Mouse (Mus musculus) common myeloid progenitor, adult 5-6 weeks (primary cell): ENCODE data around the gene Slc38a10. TPM values are rescaled to one million over a fixed set of nuclear protein-coding genes. Genes with fewer than 3 reads are reported as not detected.

Experiments
- ATAC-seq: replicated peaks from 2 replicates; pipeline ENCODE4 v1.8.0; 2016; ENCODE audit warnings: low read depth, mild to moderate bottlenecking, moderate TSS enrichment, inconsistent platforms; ENCODE audit not compliant: poor library complexity, severe bottlenecking
- total RNA-seq: library from RNA; stranded (forward); fragments of 200-1000, 187-1606 nt; gene quantifications from 2 replicates; pipeline ENCODE4 v1.2.3, GENCODE M21; 2017

The Slc38a10 gene
- total RNA-seq, 1 experiment from 2014 or later, result 49.5 TPM

GRCm38 (mm10) chr11:120110554-120110953 lies 40.6 kb downstream of the Slc38a10 start:
- ATAC-seq, result 0 out of 2 replicates have a peak, but pooled peaks have one; percentile 15

- no peak for ATAC-seq
Observed at GRCm38 (mm10) chr11:120109558-120110210, 41.5 kb downstream of the Slc38a10 start.

- ATAC-seq, result no peak
Observed at GRCm38 (mm10) chr11:120107796-120108195, 43.4 kb downstream of the Slc38a10 start.

GRCm38 (mm10) chr11:120107026-120107425 lies 44.1 kb downstream of the Slc38a10 start:
- no peak for ATAC-seq

- ATAC-seq, result no peak
Observed at GRCm38 (mm10) chr11:120103431-120103997, 47.6 kb downstream of the Slc38a10 start.

- peak; percentile 34 for ATAC-seq
Observed at GRCm38 (mm10) chr11:120101036-120101435, 50.1 kb downstream of the Slc38a10 start.

GRCm38 (mm10) chr11:120098588-120099511 lies 52.3 kb downstream of the Slc38a10 start, which contains the start of the genes Tepsin and Ndufaf8:
Gene Tepsin, minus strand, starts transcription at chr11:120098731.
Gene Ndufaf8, plus strand, starts transcription at chr11:120098928.
- ATAC-seq, result peak; percentile 94

GRCm38 (mm10) chr11:120092817-120093591 lies 58.1 kb downstream of the Slc38a10 start:
- no peak for ATAC-seq

- ATAC-seq, result no peak
Observed at GRCm38 (mm10) chr11:120090661-120091060, 60.5 kb downstream of the Slc38a10 start.

GRCm38 (mm10) chr11:120086702-120087152 lies 64.4 kb downstream of the Slc38a10 start, which contains the start of gene Cep131:
Gene Cep131, minus strand, starts transcription at chr11:120086827.
- peak; percentile 98 for ATAC-seq

- ATAC-seq, result no peak; the same call in 1 of the 2 replicates
Observed at GRCm38 (mm10) chr11:120085891-120086627, 65.1 kb downstream of the Slc38a10 start.

GRCm38 (mm10) chr11:120080282-120080681 lies 70.9 kb downstream of the Slc38a10 start:
- no peak for ATAC-seq

GRCm38 (mm10) chr11:120076191-120076590 lies 75.0 kb downstream of the Slc38a10 start:
- no peak for ATAC-seq

- ATAC-seq, result peak; percentile 59; the same call in 1 of the 2 replicates
Observed at GRCm38 (mm10) chr11:120072986-120073647, 78.0 kb downstream of the Slc38a10 start.

GRCm38 (mm10) chr11:120071731-120072320 lies 79.3 kb downstream of the Slc38a10 start:
- no peak for ATAC-seq

- ATAC-seq, result peak; percentile 26; the same call in 1 of the 2 replicates
Observed at GRCm38 (mm10) chr11:120071065-120071464, 80.1 kb downstream of the Slc38a10 start.

- no peak for ATAC-seq
Observed at GRCm38 (mm10) chr11:120070286-120070930, 80.7 kb downstream of the Slc38a10 start.
